Mouse (Mus musculus): ENCODE measurements around the gene Tiam2. TPM values are rescaled to one million over a fixed set of nuclear protein-coding genes. Genes with fewer than 3 reads are reported as not detected.

Gene Tiam2
- total RNA-seq, 1 experiment from 2014 or later: 161 TPM

Other genes with a start within 250 kb of the Tiam2 start
- 49.7 to 91.4 TPM (median 50.3 TPM) in 3 replicates for gene Scaf8, start 211.6 kb upstream of the Tiam2 start, total RNA-seq (2017)
- 7.5 to 19.8 TPM (median 9.0 TPM) in 3 replicates for gene Cldn20, start 206.0 kb downstream of the Tiam2 start, total RNA-seq (2017)
- 3.5 to 5.2 TPM (median 4.9 TPM) in 3 replicates for gene Tfb1m, start 231.2 kb downstream of the Tiam2 start, total RNA-seq (2017)

Measured in monocyte, adult 5-6 weeks (primary cell).